Mouse (Mus musculus) lung, postnatal 0 days (tissue): ENCODE measurements around the gene Igsf8.

Experiments
- CTCF ChIP-seq: IDR thresholded peaks from 2 replicates; pipeline ENCODE4 v1.5.1; 2016; ENCODE audit warnings: antibody characterized with exemption, mild to moderate bottlenecking
- EP300 ChIP-seq: IDR thresholded peaks from 2 replicates; pipeline ENCODE4 v1.6.1; 2016; ENCODE audit warnings: antibody characterized with exemption, mild to moderate bottlenecking, control low read depth

DNA sequence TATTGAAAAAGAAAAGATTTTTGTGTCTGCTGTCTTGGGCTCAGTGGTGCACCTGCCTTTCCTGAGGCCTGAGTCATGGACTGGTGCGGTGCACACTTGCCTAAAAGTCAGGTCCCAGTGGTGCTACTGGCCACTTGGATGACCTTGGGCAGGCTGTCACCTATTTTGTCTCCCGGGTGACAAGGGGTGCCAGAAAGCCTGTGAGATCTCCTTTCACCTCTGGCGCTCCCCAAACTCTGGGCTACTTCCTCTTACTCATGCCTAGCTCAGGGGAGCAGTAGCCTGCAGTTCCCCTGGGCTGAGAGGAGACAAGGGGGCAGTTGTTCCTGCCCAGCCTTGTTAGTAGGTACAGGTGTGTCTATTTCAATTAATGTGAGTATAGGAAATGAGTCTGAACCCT, 40.9 kb downstream of the Igsf8 start:
- TF ChIP-seq CTCF (no peak), EP300 (no peak)
